Mouse (Mus musculus): Measurements from ENCODE around the gene Gm10837.

Gm10837 gene

DNA sequence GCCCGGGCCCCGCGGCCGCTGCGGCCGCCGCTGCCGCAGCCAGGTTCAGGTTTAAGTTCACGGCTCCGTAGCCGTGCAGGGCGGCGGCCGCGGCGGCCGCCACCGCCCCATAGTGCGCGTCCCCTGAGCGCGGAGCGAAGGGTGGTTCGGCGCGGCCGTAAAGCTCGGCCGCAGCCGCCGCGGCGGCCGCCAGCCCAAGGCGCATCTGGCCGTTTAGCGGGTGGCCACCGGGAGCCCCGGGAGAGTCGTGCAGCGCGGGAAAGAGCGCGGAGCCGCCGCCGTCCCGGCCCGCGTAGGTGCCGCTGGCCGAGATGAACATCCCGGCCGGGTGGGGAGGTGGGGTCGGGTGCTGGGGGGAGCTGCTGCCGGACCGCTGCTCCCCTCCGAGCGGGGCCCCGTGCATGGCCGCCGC, 26.0 kb upstream of the Gm10837 start:
- in situ Hi-C loops (cut with MboI; ENCODE audit: unreplicated experiment in 2 of 2): no loop called here

DNA sequence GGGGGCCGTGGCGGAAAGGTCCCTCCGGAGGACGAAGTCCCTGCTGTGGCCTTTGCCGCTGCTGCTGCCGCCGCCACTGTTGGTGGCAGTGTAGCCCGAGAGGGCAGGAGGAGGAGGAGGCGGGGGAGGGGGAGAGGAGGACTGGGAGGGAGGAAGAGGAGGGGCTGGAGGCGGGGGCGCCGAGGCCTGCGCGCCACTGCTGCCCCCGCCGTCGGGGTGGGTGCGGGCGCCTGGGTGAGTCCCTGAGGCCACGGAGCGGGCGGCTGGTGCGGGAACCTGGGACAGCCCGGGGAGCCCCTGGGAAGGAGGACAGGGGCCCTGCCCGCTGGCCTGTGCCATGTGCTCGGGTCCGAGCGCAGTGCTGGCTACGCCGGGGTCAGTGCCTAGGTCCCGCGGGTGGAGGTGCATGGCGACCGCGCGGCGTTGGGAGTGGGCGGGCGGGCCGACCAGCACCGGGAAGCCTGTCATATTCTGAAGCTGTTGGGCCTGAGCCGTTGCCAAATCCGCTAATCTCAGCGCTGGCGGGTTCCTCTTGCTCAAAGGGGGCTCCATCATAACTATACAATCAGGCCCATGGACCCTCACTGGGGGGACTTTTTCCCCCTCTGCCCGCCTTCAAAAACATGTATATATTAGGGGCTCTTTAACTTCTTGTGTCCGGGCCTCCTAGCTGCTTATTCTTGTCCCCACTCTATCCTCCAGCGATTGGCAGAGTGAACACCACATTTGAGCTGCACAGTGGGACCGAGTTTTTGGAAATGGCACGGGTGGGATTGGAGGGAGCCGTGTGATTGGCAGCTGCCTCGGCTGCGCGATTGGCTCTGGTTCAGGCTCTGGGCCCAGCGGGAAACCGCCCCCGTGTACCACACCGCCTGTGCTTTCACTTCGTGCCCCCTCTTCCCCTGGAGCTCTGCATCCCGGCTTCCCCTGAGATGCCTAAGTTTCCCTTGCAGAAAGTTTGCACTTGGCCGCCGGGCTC, 25.3 kb upstream of the Gm10837 start, which contains the start of gene Zic5:
Gene Zic5, minus strand, starts transcription at position 915 of the 979 bp plus-strand sequence.
- in situ Hi-C loops (cut with MboI; ENCODE audit: unreplicated experiment in 2 of 2): no loop called here

DNA sequence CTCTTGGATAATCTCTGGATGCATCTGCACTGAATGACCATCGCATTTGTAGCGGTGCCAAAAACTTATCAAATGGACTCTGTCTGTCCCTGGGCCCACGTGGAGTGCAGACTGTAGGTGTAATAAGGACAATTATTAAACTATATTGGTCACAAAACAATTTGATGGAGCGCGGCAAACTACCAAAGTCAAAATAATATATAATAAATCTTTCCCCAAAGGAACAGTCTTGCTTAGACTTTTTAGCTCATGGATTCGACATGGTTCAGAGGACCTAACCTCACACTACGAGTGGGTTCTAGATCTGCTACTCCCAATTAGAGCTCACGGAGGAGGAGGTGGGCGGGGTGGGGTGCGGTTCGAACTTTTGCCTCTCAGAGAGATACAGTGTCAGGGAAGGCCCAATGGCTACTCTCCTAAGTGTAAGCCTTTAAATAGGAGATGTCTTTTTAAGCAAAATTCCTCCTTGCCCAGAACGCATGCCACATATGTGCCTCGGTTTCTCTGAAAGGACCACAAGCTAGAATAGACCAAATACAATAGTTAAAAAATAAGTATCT, 24.4 kb upstream of the Gm10837 start:
- in situ Hi-C loops (cut with MboI; ENCODE audit: unreplicated experiment in 2 of 2): no loop called here

DNA sequence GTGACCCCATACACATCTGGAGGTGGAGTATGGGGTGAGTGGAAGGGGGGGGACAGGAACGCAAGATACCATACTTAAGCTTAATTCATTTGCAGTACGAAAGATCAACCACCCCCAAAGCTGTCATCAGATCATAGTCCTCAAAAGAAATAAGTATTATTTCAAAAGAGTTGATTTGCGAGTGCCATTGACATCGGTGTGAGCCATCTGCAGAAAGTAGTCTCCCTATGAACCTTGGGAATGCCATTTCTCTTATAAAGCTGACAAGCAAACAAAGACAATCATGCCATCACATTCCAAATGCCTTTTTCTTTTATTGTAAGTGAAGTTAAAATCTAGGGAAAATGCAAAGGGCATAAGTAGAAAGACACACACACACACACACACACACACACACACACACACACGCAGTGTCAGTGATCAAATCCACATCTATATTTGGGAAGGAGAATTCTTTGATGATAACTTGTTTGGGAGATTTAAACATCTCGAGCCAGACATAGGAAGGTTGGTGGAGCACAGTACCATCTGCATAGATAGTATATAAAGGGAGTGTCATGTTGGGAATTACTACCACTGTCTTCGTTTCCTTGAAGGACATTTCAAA, 23.5 kb upstream of the Gm10837 start:
- in situ Hi-C loops (cut with MboI; ENCODE audit: unreplicated experiment in 2 of 2): no loop called here

DNA sequence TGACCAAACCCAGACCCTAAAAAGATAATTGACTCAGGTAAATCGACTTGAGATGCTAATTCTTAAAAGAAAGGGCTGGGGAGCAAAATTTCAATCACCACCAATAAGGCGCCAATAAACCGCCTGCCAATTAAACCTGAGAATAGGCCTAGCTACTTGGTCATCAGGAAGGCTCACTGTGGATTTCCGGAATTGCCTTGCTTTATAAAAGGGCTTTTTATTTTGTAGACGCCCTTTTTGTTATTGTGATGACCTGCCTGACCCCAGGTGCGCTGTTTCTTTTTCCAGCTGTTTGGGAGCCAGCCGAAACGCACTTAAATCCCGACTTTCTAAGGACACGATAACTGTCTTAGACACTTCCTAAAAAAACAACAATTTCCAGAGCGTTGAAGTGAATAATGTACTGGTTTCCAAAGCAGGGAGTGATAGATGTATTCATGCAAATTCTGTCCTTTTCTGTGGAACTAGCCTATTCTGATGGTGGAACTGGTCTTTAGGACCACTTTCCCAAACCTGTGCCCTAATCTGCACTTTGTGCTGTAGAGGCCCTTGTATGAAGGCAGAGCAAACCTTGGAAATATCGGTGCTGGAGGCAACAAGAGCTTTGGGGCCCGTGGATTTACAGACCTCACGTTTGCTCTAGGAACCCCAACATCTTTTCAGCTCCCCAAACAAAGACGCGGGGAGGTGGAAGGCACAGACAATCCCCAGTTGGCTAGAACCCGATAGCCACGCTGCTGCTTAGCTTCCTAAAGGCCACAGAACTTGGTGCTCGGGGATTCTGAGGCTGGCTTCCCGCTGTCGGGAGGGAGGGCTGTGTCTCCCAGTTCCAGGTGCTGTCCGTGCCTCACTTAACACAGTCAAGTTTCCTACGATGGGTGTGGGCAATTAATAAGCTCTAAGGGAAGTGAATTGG, 22.2 kb upstream of the Gm10837 start:
- in situ Hi-C loops (cut with MboI; ENCODE audit: unreplicated experiment in 2 of 2): no loop called here

DNA sequence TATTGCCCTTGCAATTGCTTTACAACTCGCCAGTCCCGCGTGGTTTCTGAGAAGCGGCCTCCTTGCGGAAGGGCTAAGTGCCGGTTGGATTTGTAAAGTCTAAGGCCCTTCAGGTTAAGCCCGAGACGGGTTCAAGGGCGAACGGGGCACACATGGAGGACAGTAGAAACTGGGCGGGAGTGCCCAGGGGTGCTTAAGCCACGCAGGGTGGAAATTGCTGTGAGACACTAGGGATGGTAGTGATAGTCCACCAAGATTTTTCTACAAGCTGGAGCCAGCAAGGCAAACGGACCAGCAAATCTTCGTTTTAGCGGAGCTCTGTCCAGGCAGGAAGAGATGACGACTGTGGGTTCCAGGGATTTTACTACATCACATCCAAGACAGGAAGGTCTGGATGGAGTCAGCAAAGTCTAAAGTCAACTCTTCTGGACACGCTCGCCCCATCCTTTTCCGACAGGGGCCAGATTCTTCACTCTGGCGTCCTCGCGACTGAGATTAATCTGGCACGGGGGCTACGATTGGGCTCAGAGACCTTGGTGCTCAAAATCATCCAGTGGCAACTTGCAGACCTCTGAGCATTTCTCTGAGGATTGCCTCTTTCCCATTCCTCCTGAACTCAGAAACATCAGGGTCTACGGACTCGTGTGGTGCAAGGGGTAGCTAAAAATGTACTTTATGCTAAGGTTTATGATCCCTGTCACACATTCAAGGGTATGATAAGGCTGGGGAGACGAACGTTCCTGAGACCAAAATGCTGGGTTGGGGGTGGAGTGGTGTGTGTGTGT, 21.2 kb upstream of the Gm10837 start:
- in situ Hi-C loops (cut with MboI; ENCODE audit: unreplicated experiment in 2 of 2): no loop called here

DNA sequence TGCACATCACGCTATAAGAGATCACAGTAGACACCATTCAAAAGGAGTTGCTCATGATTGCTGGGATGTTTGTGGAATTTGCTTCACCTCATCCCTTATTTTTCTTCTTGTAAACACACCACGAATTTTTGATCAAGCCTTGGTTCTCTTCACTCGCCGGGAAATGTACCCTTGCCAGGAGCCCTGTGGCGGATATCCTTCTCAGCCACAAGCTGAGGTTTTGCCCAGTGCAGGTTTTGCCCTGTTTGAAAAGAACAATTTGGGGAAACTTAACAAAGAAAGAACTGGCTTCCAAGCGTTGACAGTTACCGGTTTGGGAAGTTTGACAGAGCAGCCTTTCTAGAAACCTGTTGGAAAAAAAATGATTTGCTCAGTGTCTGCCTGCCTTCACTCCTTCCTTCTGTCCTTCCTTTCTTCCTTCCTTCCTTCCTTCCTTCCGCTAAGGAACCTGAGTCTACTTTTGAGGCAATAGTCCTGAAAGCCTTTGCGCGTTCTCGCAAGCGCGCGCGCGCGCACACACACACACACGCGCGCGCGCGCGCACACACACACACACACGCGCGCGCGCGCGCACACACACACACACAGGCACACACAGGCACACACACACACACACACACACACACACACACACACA, 18.8 kb upstream of the Gm10837 start:
- in situ Hi-C loops (cut with MboI; ENCODE audit: unreplicated experiment in 2 of 2): no loop called here

DNA sequence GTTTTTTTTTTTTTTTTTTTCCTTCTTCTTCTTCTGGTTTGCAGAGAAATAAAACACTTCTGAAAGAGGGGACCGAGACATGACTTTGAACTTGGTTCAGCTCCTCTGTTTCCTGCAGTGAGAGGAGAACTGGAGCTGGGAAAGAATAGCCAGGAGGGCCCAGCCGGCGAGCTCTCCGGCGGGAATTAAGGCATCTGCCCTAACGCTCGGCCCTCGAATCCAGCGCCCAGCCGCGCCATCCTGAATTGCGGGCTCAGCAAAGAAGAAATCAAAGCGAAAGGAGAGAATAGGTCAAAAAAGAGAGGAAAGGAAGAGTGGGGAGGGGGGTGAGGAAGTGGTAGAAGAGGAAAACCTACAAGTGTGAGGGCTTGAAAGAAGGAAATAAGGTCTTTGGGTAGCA, 18.2 kb upstream of the Gm10837 start:
- in situ Hi-C loops (cut with MboI; ENCODE audit: unreplicated experiment in 2 of 2): no loop called here

DNA sequence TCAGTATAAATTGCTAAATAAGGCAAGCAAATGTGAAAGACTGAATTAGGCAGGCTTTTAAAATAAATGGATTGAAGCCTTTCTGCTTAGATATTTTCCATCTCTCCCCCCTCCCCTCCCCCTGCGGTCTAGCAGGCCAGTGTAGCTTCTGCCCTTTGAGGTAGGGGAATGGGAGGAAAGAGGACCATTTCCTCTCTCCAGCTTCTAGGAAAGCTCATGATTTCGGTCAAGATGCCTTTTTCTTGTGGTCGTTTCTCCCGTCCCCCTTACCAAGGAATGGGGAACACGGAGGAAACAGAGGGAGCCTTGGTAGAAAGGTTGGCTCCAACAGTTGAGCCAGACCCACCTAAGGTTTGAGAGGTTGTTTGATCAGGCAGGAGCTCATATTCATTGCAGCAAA, 17.7 kb upstream of the Gm10837 start:
- in situ Hi-C loops (cut with MboI; ENCODE audit: unreplicated experiment in 2 of 2): no loop called here

DNA sequence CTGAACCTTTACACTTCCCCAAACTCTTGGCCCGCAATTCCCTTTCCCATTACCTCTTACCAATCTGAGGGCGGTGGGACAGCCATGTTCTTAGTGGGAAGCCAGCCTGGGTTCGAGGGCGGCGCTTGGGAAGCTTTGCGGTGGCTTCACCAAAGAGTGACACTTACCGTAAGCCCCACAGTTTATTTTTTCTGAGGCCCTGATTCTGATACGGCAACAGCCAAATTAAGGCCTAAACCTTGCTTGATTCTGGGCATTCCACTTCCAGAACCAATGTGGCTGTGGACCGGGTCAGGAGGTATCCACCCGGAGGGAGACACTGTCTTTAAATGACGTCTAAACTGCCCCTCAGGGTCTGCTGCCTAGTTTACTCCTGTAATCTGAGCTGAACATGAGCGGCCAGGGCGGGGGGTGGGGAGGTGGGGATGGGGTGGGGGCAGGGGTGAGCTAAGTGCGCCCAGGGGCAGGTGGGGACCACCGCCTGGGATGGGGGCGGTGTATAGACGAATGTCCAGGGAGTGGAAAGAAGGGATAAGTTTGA, 17.1 kb upstream of the Gm10837 start:
- in situ Hi-C loops (cut with MboI; ENCODE audit: unreplicated experiment in 2 of 2): no loop called here

DNA sequence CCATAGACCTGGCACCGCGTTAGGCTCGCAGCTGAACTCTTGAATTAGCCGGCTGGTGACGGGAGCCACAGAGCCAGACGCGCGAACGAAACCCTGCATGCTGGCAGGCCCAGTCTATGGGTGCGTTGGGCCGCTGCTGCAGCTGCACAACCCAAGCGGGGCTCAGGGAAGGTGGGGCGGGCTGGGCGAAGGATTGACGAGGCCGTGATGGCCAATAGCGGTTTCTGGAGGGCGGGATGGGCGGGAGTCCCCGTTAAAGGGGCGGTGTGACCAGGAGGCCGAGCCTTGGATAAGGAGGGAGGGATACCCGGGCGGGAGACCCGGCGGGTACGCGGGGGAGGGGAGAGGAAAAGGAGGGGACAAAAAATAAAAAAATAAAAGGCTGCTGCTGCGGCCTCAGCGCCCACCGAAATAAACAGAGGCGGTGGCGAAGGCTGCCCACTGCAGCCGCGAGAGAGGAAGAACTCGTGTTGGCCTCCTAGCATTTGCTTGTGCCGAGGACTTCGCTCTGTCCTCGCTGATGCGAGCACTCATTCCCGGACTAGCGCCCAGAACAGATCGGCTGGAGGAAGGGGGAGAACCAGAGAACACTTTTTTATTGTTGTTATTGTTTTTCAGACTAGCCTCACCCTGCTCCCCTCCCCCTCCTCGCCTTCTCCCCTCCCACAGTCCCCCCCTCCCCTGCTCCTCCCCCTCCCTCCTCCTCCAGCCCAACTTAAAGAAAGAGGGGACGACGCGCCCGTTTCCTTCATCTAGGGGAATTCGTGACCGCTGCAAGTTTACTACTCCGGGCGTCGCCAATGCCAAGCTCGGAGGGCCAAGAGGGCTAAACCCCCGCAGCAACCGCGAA, 16.1 kb upstream of the Gm10837 start:
- in situ Hi-C loops (cut with MboI; ENCODE audit: unreplicated experiment in 2 of 2): no loop called here

DNA sequence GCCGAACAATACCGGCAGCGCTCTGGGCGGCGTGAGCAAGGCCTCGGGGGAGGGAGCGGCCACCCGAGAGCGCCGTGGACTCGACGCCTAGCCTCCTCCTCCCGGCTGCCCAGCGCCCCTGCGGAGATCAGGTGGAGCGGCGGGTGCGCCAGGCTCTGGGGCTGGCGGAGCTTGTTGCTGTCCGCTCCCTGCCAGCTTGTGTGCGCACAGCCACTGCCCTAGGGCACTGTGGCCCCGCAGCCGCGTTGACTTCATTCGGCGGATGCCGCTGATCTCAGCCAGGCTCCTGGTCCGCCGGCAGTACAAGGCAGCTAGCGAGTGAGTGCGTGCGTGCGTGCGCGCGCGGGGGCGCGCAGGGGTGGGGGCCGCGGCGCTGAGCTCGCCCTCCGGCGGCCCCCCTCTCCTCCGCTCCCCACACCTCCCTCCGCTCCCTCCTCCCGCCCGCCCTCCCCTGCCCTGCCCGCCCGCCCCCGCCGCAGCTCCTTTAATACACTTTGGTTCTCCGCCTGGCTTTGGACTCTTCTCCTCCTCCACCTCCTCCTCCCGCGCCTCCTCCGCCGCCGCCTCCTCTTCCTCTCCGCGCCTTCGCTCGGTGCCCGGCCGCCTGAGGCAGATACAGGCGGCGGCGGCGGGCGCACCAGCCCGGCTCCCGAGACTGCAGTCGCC, 15.4 kb upstream of the Gm10837 start, which contains the start of gene Zic2:
Gene Zic2, plus strand, starts transcription at position 545 of the 666 bp plus-strand sequence.
- in situ Hi-C loops (cut with MboI; ENCODE audit: unreplicated experiment in 2 of 2): no loop called here

DNA sequence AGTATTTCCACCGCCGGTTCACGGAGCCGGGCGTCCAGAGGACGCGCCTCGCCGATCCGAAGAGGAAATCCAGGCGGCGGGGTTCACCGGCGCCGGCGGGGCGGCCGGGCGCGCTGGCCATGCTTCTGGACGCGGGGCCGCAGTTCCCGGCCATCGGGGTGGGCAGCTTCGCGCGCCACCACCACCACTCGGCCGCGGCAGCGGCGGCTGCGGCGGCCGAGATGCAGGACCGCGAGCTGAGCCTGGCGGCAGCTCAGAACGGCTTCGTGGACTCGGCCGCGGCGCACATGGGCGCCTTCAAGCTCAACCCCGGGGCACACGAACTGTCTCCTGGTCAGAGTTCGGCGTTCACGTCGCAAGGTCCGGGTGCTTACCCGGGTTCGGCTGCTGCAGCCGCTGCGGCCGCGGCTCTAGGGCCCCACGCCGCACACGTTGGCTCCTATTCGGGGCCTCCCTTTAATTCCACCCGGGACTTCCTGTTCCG, 14.8 kb upstream of the Gm10837 start:
- in situ Hi-C loops (cut with MboI; ENCODE audit: unreplicated experiment in 2 of 2): no loop called here

DNA sequence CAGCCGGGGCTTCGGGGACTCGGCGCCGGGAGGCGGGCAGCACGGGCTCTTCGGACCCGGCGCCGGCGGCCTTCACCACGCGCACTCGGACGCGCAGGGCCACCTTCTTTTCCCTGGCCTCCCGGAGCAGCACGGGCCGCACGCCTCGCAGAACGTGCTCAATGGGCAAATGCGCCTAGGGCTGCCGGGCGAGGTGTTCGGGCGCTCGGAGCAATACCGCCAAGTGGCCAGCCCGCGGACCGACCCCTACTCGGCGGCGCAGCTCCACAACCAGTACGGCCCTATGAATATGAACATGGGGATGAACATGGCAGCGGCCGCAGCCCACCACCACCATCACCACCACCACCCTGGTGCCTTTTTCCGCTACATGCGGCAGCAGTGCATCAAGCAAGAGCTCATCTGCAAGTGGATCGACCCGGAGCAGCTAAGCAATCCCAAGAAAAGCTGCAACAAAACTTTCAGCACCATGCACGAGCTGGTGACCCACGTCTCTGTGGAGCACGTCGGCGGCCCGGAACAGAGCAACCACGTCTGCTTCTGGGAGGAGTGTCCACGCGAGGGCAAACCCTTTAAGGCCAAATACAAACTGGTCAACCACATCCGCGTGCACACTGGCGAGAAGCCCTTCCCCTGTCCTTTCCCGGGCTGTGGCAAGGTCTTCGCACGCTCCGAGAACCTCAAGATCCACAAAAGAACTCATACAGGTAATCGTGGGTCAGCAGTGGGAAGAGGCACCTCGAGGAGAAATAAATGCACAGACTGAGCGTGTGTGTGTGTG, 14.2 kb upstream of the Gm10837 start:
- in situ Hi-C loops (cut with MboI; ENCODE audit: unreplicated experiment in 2 of 2): no loop called here

DNA sequence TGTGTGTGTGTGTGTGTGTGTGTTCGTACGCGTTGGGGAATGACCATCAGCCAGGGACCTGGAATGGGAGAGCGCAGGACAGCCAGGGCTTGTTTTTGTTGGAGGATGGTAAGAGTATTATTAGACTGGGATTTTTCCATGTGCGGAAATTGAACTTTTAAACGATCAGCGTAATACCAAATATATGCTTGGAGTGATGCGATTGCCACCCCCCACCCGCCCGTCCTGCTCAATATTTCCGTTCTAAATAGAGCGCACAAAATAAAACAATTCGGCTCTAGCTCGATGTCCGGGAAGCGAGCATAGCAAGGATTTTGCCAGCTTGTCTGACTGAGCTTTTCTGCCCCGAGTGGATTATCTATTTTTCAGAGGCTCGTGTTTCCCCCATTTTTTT, 13.6 kb upstream of the Gm10837 start:
- in situ Hi-C loops (cut with MboI; ENCODE audit: unreplicated experiment in 2 of 2): no loop called here

DNA sequence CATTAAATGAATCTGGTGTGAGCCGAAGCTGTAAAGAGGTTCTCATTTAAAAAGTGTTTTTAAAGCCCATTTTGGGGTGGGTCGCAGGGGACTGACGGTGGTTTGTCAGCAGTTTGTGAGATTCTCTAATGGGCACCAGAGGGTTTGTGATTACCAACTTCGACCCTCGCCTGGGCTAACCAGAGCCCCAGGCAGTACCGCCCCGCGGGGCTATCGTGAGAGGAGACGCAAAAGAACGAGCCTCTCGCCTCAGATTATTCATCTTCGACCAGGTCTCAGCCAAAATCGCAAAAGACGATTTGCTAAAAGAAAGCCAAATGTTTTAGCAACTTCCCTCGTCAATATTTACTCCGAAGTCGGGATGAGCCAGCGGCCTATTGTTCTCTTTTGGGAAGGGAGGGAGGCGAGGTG, 13.1 kb upstream of the Gm10837 start:
- in situ Hi-C loops (cut with MboI; ENCODE audit: unreplicated experiment in 2 of 2): no loop called here

All from v-Abl transformed pro-B cells (cell line).